Mouse (Mus musculus) kidney, adult 2 months (tissue): Measurements from ENCODE around the gene 1810013L24Rik.

ENCODE experiments used
- CTCF ChIP-seq: fragments of 200-500 bp; conservative IDR thresholded peaks from 2 replicates; pipeline ENCODE4 v1.5.1; 2011; ENCODE audit warnings: low read depth, mild to moderate bottlenecking, control low read depth, low read length, moderate library complexity, mixed read lengths; ENCODE audit not compliant: insufficient read depth, insufficient read length
- POLR2A ChIP-seq: fragments of 200-500 bp; IDR thresholded peaks from one replicate; pipeline ENCODE4 v1.6.1; 2011; ENCODE audit warnings: low read depth, low read length, control low read depth

GRCm38 (mm10) chr16:8880076-8880475, 50.2 kb downstream of the 1810013L24Rik start:
- no peak for TF ChIP-seq POLR2A
- no peak for TF ChIP-seq CTCF
